Mouse (Mus musculus) heart, postnatal 25 days (tissue): ENCODE results near the gene Sntb2. TPM values are rescaled to one million over a fixed set of nuclear protein-coding genes. Genes with fewer than 3 reads are reported as not detected.
A peak's percentile ranks its signal among the peaks of the same experiment; 100 is the strongest.
"Not testable (repeated sequence)": the region's sequence is repeated elsewhere in the genome, so short reads cannot be mapped to it uniquely, and the experiment has no call there.

ENCODE experiments used
- DNase-seq: peaks from one replicate; pipeline ENCODE4 v3.0.0; 2022; ENCODE audit warnings: low spot score
- intact Hi-C: fragments of 180-260 bp; cut with DNase I; formaldehyde crosslinking; loops from one replicate; pipeline ENCODE4 v1.15.1; 2025
- total RNA-seq, 2 experiments: library from RNA; stranded (reverse); gene quantifications; 2 replicates each; pipeline ENCODE4 v1.2.3; 2021

Sntb2 gene
- total RNA-seq, 2 experiments from 2014 or later: 12.9 to 13.0 TPM

DNA sequence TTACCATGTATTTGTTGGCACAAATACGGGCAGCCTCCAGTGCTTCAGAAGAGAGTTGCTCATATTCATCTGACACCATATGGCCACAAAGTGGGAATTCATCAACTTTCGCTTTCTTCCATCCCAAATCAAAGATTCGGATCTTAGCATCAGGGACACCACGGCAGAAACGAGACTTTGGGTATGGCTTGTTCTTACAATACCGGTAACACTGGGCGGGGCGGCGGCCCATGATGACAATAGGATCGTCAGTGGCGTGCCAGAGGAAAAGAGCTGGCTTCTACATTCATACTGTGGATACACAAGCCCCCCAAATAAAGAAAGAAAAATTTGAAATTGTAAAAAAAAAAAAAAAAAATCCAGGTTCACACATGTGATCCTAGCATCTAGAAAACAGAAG lies 7.4 kb upstream of the Sntb2 start:
- intact Hi-C loops: loop anchor here (5.0 kb wide), 1 partner anchor 74 kb away; no protein-coding TSS in a partner anchor
- DNase-seq: not testable (repeated sequence)

DNA sequence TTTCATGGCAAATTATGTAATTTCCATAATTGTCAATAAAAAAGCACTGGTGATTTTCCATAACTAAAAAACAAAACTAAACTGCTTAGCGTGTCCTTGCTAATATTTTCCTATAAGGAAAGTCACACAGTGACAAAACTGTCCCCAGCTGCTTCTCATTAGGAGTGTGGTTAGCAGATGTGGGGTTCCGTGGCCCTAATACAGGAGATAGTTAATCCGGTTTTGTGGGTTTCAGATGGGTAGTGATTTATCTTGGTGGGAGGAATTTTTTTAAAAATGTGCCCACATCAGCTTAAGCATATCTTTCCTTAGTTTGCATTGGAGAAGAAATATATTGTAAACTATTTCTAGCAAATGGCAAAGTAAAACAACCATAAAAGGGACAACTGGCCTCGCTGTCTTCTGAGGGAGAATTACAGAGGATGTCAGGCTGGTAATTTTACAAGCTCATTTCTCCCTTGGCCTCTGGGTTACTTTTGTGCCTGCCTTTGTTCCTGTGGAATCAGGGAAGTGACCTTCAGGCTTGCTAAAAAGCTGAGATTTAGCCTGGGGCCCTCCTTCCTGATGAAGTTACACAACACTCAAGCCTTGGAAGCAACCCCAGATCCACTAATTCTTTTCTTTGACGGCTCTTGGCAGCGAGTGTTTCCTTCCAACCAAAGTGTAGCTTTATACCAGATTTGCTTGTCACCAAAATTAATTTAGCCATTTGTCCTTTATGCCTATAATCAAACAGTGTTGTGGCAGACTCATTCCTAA lies 6.2 kb upstream of the Sntb2 start:
- DNase-seq: peak; percentile 49
- intact Hi-C loops: loop anchor here (5.0 kb wide), 1 partner anchor 73 kb away; no protein-coding TSS in a partner anchor

DNA sequence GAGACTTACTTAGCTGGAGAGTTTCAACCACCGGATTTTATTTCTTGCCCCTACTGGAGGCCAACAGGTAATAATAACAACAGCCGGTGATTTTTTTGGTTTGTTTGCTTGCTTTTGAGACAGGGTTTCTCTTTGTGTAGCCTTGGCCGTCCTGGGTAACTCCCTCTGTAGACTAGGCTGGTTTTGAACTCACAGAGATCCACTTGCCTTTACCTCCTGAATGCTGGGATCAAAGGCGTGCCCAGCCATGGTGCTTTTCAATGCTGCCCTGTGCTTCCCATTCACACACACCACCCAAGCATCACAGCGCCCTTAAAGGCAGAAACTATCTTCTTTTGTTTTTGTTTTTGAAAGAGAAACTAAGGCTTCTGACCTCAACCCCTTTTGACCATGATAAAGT lies 5.6 kb upstream of the Sntb2 start:
- intact Hi-C loops: loop anchor here (5.0 kb wide), 1 partner anchor 72 kb away; no protein-coding TSS in a partner anchor
- no peak for DNase-seq

GRCm38 (mm10) chr8:106932376-106933065 lies 3.0 kb upstream of the Sntb2 start:
- DNase-seq: no peak
- intact Hi-C loops: no loop called here

GRCm38 (mm10) chr8:106933506-106934143 lies 1.9 kb upstream of the Sntb2 start:
- intact Hi-C loops: no loop called here
- DNase-seq: no peak

DNA sequence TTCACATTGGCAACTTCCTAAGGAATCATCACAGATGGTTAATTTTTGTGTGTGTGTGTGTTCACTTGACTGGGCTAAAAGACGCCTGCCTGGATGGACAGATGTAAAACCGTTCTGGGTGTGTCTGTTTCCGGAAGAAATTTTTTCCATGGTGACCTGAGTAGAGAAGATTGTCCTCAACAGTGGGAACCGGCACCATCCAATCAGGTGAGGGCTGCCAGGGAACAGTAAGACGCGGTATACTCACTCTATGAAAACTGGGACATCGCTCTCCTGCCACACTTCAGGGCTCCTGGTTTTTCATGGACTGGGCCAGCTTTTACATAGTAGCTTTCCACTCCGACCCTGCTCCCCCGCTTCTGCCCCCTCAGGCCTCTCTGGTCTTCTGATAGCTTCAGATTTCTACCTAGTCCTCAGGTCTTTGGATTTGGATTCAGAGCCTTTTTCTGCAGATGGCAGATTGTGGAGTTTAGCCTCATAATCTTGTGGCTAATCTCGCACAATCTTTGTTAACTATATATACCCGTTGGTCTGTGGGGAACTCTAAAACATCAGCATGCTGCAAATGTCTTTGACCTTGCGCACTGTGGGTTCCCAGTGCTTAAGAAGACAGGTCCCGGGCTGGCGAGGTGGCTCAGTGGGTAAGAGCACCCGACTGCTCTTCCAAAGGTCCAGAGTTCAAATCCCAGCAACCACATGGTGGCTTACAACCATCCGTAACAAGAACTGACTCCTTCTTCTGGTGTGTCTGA lies 1.1 kb upstream of the Sntb2 start:
- no peak for DNase-seq
- intact Hi-C loops: no loop called here

DNA sequence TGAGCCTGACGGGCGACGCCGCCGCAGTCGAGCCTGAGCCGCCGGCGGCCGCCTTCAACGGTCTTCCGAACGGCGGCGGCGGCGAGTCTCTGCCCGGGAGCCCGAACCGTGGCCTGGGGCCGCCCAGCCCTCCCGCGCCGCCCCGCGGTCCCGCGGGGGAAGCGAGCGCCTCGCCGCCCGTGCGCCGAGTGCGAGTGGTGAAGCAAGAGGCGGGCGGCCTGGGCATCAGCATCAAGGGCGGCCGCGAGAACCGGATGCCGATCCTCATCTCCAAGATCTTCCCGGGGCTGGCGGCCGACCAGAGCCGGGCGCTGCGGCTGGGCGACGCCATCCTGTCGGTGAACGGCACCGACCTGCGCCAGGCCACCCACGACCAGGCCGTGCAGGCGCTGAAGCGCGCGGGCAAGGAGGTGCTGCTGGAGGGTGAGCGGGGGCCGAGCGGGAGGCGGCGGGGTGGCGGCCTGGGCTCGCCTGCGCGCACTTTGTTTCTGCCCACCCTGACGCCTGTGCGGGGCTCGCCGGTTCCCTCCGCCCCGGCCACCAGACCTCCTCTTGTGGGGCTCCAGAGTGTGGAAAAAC lies 438 bp downstream of the Sntb2 start:
- peak; percentile 42 for DNase-seq
- intact Hi-C loops: loop anchor here (5.0 kb wide), 2 partner anchors 36 to 44 kb away; partner anchors contain the start of gene Utp4

- no peak for DNase-seq
- intact Hi-C loops: loop anchor here (5.0 kb wide), 2 partner anchors 36 to 44 kb away; partner anchors contain the start of gene Utp4
Measured at GRCm38 (mm10) chr8:106936478-106937051, 1.0 kb downstream of the Sntb2 start.

DNA sequence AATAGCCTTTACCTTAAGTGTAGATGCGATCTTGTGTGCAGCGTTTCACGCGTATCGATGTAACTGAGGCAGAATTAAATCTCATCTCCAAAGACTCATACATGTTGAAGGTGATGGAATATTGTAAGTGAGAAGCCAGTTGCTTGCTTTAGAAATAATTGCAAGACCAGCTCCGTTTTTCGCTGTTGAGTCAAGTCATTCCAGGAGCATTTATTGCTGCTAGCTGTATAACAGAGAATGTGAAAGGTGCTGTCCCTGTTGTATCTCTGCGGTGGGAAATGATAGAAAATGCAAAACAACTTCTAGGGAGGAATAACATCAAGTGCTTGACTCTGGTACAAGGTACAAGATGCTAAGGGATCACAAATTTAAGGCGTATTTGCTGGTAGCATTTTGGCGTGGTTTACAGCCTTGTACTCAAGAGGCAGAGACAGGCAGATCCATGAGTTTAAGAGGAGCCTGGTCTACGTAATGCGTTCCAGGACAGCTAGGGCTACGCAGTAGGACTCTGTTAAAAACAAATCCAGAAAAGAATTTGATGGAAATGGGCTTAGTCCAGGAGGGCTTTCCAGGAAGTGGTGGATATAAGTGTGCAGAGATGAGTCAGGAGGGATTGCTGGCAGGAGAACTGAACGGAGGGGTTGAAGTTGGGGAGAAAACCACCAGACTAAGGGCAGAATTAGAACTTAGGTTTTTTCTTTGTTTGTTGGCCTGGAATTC lies 1.7 kb downstream of the Sntb2 start:
- DNase-seq: no peak
- intact Hi-C loops: loop anchor here (5.0 kb wide), 2 partner anchors 35 to 45 kb away; partner anchors contain the start of gene Utp4

- DNase-seq: no peak
- intact Hi-C loops: no loop called here
Measured at GRCm38 (mm10) chr8:106941806-106942205, 6.3 kb downstream of the Sntb2 start.

- intact Hi-C loops: no loop called here
- DNase-seq: no peak
Measured at GRCm38 (mm10) chr8:106943874-106944418, 8.4 kb downstream of the Sntb2 start.

DNA sequence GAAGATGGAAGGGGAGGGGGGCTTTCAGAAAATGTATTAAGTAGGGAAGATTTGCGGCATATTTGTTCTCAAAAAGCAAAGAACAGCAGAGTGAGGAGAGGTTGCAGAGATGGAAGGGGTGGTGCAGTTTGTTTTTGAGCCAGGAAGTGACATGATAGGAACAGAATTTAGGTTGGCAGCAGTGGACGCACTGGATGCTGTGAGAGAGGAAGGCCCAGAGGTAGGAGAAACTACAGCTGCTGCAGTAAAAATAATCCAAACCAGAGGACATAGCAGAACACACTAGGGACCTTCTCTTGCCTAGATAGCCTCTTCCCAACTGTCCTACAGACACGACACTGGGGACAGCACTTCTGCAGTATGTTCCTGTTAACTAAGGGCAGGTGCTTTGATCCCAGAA lies 9.2 kb downstream of the Sntb2 start:
- DNase-seq: peak; percentile 68
- intact Hi-C loops: no loop called here

DNA sequence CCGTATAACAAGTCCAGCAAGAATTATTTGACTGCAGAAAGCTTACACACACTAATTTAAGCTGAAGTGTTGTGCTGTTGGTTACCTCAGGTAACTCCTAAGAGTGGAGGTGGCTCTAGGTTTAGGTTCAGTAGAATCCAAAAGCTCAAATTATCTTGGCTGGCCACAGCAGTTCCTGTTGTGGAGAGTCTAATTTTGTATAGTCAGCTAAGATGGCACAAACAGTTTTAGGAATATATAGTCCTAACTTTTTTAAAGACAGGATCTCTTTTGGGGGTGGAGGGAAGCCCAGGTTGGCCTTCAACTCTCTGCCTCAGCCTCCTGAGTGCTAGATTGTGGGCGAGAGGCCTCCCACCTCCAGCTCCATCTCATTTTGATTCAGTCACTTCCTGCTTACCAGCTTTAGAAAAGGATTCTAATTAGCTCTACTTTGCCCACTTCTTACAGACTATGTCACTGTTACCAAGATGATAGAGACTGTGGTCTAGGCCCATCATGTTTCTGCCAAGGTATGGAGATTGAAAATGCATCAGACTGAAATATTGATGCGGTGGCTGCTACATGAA lies 13.2 kb downstream of the Sntb2 start:
- no peak for DNase-seq
- intact Hi-C loops: no loop called here

DNA sequence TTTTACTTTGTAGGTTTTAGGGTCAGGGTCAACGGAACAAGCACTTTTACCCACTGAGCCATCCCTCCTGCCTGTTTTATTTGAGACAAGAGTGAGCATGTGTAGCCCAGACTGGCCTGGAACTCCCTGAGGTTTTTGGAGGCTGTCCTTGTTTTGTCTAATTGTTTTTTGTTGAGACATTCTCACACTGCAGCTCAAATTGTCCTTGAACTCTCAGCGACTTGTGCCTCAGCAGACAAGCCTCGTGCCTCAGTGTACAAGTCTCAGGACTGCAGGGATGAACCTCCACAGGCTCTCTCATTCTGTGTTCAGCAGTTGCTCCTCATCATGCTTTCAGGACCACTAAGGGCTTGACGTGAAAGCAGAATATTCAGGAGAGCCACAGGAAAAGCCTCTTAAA lies 16.2 kb downstream of the Sntb2 start:
- intact Hi-C loops: no loop called here
- DNase-seq: no peak

- intact Hi-C loops: no loop called here
- no peak for DNase-seq
Measured at GRCm38 (mm10) chr8:106953571-106953970, 18.0 kb downstream of the Sntb2 start.

- no peak for DNase-seq
- intact Hi-C loops: no loop called here
Measured at GRCm38 (mm10) chr8:106957086-106957485, 21.5 kb downstream of the Sntb2 start.

GRCm38 (mm10) chr8:106958212-106958611 lies 22.7 kb downstream of the Sntb2 start:
- intact Hi-C loops: no loop called here
- no peak for DNase-seq

DNA sequence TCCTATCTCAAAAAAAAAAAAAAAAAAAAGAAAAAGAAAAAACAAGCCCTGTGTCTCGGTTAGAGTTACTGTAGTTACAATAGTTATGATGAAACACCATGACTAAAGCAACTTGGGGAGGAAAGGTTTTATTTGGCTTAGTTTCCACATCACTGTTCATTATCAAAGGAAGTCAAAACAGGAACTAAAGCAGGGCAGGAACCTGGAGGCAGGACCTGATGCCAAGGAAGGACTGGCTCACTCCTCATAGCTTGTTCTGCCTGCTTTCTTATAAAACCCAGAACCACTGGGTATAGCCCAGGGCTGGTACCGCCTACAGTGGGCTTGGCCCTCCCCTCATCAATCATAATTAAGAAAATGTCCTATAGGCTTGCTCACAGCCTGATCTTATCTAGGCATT lies 24.1 kb downstream of the Sntb2 start:
- intact Hi-C loops: no loop called here
- DNase-seq: no peak
